Mouse (Mus musculus): ENCODE data around the gene Tmem132e. TPM values are rescaled to one million over a fixed set of nuclear protein-coding genes. Genes with fewer than 3 reads are reported as not detected.

Tmem132e gene
- polyA plus RNA-seq, 1 experiment from 2014 or later, result 2.9 TPM

- H3K27ac ChIP-seq (ENCODE audit: low read depth, low read length), result peak overlapping the region; percentile 83
- peaks cover 25% of the 10 kb centered on the region for H3K4me1 ChIP-seq (ENCODE audit: control insufficient read depth, insufficient read depth, low read depth, low read length)
- H3K4me2 ChIP-seq (ENCODE audit: low read length), result peak overlapping the region; percentile 97
- WGBS, result under 1% methylated on average over 51 of the region's 51 CpGs
- no peaks in the 10 kb centered on the region for H3K36me3 ChIP-seq (ENCODE audit: control insufficient read depth, insufficient read depth, low read length)
- peak overlapping the region; percentile 77 for H3K9ac ChIP-seq (ENCODE audit: low read depth, low read length)
- H3K9me3 ChIP-seq (ENCODE audit: control insufficient read depth, low read length), result no peaks in the 10 kb centered on the region
- ATAC-seq, result peak; percentile 89
- peak overlapping the region; percentile 77 for H3K4me3 ChIP-seq (ENCODE audit: low read length)
- peaks cover 14% of the 10 kb centered on the region; the same call in 1 of the 2 replicates for H3K27me3 ChIP-seq (replicated peaks; ENCODE audit: control insufficient read depth, insufficient read depth, low read length)
These were observed 1.6 kb upstream of the Tmem132e start for GRCm38 (mm10) chr11:82386970-82387540.

DNA sequence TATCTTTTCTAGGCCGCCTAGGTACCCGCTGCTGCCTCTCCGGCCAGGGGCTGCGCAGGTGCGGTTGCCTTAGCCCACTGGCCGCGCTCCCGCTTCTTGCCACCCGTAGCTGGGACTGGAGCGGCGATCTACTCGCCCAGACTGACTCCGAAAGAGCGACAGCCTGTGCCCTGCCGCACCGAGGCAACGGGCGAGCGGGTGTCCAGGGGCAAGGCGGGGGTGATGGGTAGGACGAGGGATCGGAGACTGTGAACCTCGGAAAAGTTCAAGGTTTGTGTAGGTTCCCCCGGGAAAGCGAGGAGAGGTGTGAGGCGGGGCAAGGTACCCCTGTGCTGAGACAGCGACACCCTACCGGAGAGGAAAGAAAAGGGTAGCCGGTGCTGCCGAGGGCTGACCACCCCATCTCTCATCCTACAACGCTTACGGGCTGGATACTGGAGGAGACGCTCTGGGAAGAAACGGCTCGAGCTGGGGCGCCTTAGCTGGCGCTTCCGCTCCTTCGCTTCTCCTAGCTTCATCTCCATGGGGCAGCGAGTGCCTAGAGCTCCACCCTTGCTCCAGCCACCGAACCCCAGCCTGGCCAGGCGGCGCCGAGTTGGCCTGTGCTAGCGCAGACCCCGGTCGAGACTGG lies 874 bp upstream of the Tmem132e start:
- H3K9me3 ChIP-seq (ENCODE audit: control insufficient read depth, low read length), result no peaks in the 10 kb centered on the region
- peak overlapping the region; percentile 97 for H3K4me2 ChIP-seq (ENCODE audit: low read length)
- H3K4me1 ChIP-seq (ENCODE audit: control insufficient read depth, insufficient read depth, low read depth, low read length), result peaks cover 29% of the 10 kb centered on the region
- H3K27me3 ChIP-seq (replicated peaks; ENCODE audit: control insufficient read depth, insufficient read depth, low read length), result peaks cover 14% of the 10 kb centered on the region; the same call in 1 of the 2 replicates
- H3K36me3 ChIP-seq (ENCODE audit: control insufficient read depth, insufficient read depth, low read length), result no peaks in the 10 kb centered on the region
- ATAC-seq, result no peak
- H3K4me3 ChIP-seq (ENCODE audit: low read length), result peak overlapping the region; percentile 77
- under 1% methylated on average over 47 of the region's 47 CpGs for WGBS
- peak overlapping the region; percentile 73 for H3K27ac ChIP-seq (ENCODE audit: low read depth, low read length)
- H3K9ac ChIP-seq (ENCODE audit: low read depth, low read length), result peak overlapping the region; percentile 77

- WGBS, result 1% methylated on average over 62 of the region's 69 CpGs
- H3K9ac ChIP-seq (ENCODE audit: low read depth, low read length), result peak overlapping the region; percentile 77
- peak overlapping the region; percentile 77 for H3K4me3 ChIP-seq (ENCODE audit: low read length)
- peak overlapping the region; percentile 55 for H3K27ac ChIP-seq (ENCODE audit: low read depth, low read length)
- ATAC-seq, result peak; percentile 40
- H3K4me1 ChIP-seq (ENCODE audit: control insufficient read depth, insufficient read depth, low read depth, low read length), result peaks cover 29% of the 10 kb centered on the region
- peak overlapping the region; percentile 97 for H3K4me2 ChIP-seq (ENCODE audit: low read length)
- peaks cover 14% of the 10 kb centered on the region; the same call in 1 of the 2 replicates for H3K27me3 ChIP-seq (replicated peaks; ENCODE audit: control insufficient read depth, insufficient read depth, low read length)
- H3K36me3 ChIP-seq (ENCODE audit: control insufficient read depth, insufficient read depth, low read length), result no peaks in the 10 kb centered on the region
- no peaks in the 10 kb centered on the region for H3K9me3 ChIP-seq (ENCODE audit: control insufficient read depth, low read length)
These were observed 944 bp downstream of the Tmem132e start for GRCm38 (mm10) chr11:82389396-82390291.

DNA sequence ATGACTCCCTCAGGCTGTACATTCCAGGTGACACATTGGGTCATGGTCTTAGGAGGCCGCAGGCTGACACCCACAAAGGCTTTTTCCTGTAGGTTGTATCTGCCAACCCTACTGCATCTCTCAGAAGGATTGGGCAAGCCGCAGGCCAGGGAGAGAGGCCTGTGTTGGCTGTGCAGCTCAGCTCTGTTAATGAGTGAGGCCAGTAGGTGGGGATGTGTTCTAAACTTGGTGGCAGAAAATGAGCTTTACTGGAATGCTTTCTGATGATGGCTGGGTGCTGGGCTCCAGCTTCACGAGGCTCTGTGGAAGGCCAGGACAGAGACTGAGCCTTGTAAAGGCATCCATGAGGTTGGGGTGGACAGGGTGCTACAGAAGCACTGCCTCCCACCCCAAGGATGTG lies 3.6 kb downstream of the Tmem132e start:
- WGBS, result 53% methylated on average over 3 of the region's 3 CpGs
- Histone ChIP-seq H3K9me3 (ENCODE audit: control insufficient read depth, low read length) (no peaks in the 10 kb centered on the region), H3K27me3 (replicated peaks; ENCODE audit: control insufficient read depth, insufficient read depth, low read length) (peaks cover 11% of the 10 kb centered on the region; the same call in 1 of the 2 replicates), H3K4me2 (ENCODE audit: low read length) (peak overlapping the region; percentile 30; the same call in 1 of the 2 replicates), H3K36me3 (ENCODE audit: control insufficient read depth, insufficient read depth, low read length) (no peaks in the 10 kb centered on the region), H3K4me1 (ENCODE audit: control insufficient read depth, insufficient read depth, low read depth, low read length) (peaks cover 26% of the 10 kb centered on the region), H3K4me3 (ENCODE audit: low read length) (no peak overlapping the region), H3K9ac (ENCODE audit: low read depth, low read length) (no peak overlapping the region), H3K27ac (ENCODE audit: low read depth, low read length) (no peak overlapping the region)
- ATAC-seq, result no peak

GRCm38 (mm10) chr11:82399621-82400020 lies 10.9 kb downstream of the Tmem132e start:
- Histone ChIP-seq H3K36me3 (ENCODE audit: control insufficient read depth, insufficient read depth, low read length) (no peaks in the 10 kb centered on the region), H3K27ac (ENCODE audit: low read depth, low read length) (no peak overlapping the region), H3K27me3 (replicated peaks; ENCODE audit: control insufficient read depth, insufficient read depth, low read length) (no peaks in the 10 kb centered on the region; the same call in 1 of the 2 replicates), H3K4me1 (ENCODE audit: control insufficient read depth, insufficient read depth, low read depth, low read length) (no peaks in the 10 kb centered on the region), H3K9ac (ENCODE audit: low read depth, low read length) (no peak overlapping the region), H3K4me2 (ENCODE audit: low read length) (no peak overlapping the region), H3K9me3 (ENCODE audit: control insufficient read depth, low read length) (no peaks in the 10 kb centered on the region), H3K4me3 (ENCODE audit: low read length) (no peak overlapping the region)
- no peak for ATAC-seq
- WGBS, result 14% methylated on average over 3 of the region's 3 CpGs

DNA sequence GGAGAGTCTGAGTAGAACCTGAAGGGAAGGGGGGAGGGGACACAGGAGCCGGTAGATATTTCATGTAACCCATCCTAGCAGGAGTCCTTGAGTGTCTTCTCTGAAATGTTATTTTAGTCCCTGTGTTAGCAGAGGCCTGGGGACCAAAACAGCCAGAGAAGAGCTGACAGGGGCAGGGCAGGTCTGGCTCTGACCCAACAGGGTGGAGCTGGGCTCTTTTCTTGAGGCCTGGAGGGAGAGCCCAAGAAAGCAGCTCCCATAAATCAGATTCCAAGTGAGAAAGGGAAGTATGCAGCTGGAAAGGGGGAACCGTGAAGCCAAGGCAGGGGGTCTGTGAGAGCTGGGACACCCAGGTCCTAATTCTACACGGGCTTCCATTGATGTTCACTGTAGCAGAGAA lies 16.9 kb downstream of the Tmem132e start:
- H3K4me1 ChIP-seq (ENCODE audit: control insufficient read depth, insufficient read depth, low read depth, low read length), result peaks cover 4% of the 10 kb centered on the region; the same call in 1 of the 2 replicates
- H3K27me3 ChIP-seq (replicated peaks; ENCODE audit: control insufficient read depth, insufficient read depth, low read length), result no peaks in the 10 kb centered on the region; the same call in 1 of the 2 replicates
- no peak overlapping the region for H3K4me2 ChIP-seq (ENCODE audit: low read length)
- H3K36me3 ChIP-seq (ENCODE audit: control insufficient read depth, insufficient read depth, low read length), result no peaks in the 10 kb centered on the region
- H3K9ac ChIP-seq (ENCODE audit: low read depth, low read length), result no peak overlapping the region
- no peak overlapping the region for H3K4me3 ChIP-seq (ENCODE audit: low read length)
- no peak overlapping the region for H3K27ac ChIP-seq (ENCODE audit: low read depth, low read length)
- H3K9me3 ChIP-seq (ENCODE audit: control insufficient read depth, low read length), result no peaks in the 10 kb centered on the region
- WGBS, result 27% methylated on average over 3 of the region's 3 CpGs
- ATAC-seq, result no peak

- ATAC-seq, result no peak
- Histone ChIP-seq H3K9ac (ENCODE audit: low read depth, low read length) (no peak overlapping the region), H3K4me1 (ENCODE audit: control insufficient read depth, insufficient read depth, low read depth, low read length) (peaks cover 4% of the 10 kb centered on the region; the same call in 1 of the 2 replicates), H3K9me3 (ENCODE audit: control insufficient read depth, low read length) (no peaks in the 10 kb centered on the region), H3K27me3 (replicated peaks; ENCODE audit: control insufficient read depth, insufficient read depth, low read length) (no peaks in the 10 kb centered on the region; the same call in 1 of the 2 replicates), H3K36me3 (ENCODE audit: control insufficient read depth, insufficient read depth, low read length) (no peaks in the 10 kb centered on the region), H3K4me2 (ENCODE audit: low read length) (no peak overlapping the region), H3K4me3 (ENCODE audit: low read length) (no peak overlapping the region), H3K27ac (ENCODE audit: low read depth, low read length) (no peak overlapping the region)
- 27% methylated on average over 11 of the region's 11 CpGs for WGBS
These were observed 17.9 kb downstream of the Tmem132e start for GRCm38 (mm10) chr11:82406358-82407221.

GRCm38 (mm10) chr11:82412496-82412895 lies 23.8 kb downstream of the Tmem132e start:
- H3K27me3 ChIP-seq (replicated peaks; ENCODE audit: control insufficient read depth, insufficient read depth, low read length), result no peaks in the 10 kb centered on the region
- H3K27ac ChIP-seq (ENCODE audit: low read depth, low read length), result no peak overlapping the region
- no peaks in the 10 kb centered on the region for H3K9me3 ChIP-seq (ENCODE audit: control insufficient read depth, low read length)
- peaks cover 3% of the 10 kb centered on the region; the same call in 1 of the 2 replicates for H3K4me1 ChIP-seq (ENCODE audit: control insufficient read depth, insufficient read depth, low read depth, low read length)
- H3K36me3 ChIP-seq (ENCODE audit: control insufficient read depth, insufficient read depth, low read length), result no peaks in the 10 kb centered on the region
- H3K4me2 ChIP-seq (ENCODE audit: low read length), result no peak overlapping the region
- ATAC-seq, result no peak
- no peak overlapping the region for H3K4me3 ChIP-seq (ENCODE audit: low read length)
- H3K9ac ChIP-seq (ENCODE audit: low read depth, low read length), result no peak overlapping the region
- 59% methylated on average over 1 of the region's 1 CpGs for WGBS
